Mouse (Mus musculus): ENCODE data around the gene Chrdl2.
"Not testable (repeated sequence)": the region's sequence is repeated elsewhere in the genome, so short reads cannot be mapped to it uniquely, and the experiment has no call there.

Gene Chrdl2

DNA sequence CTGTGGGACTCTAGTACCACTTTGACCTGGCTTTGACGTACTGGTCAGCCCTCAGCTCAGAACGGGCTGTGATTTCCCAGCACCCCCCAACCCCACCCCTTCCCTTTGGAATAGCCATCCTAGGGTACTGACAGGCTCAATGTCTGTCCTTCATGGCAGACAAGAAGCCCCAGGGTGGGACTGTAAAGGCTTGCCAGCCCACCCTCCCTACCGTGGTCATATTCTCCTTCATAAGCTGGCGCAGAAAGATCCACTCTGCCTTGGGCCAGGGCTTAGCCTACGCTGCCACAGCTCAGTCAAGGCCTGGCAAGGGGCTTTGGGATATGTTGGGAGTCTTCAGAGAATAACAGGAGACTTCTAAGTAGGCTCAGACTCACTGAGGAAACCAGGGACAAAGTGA lies 37.1 kb downstream of the Chrdl2 start:
- DNase-seq: no peak

- no peak for DNase-seq
These were observed 37.6 kb downstream of the Chrdl2 start for GRCm38 (mm10) chr7:100043605-100044031.

GRCm38 (mm10) chr7:100046486-100046885 lies 40.5 kb downstream of the Chrdl2 start:
- no peak for DNase-seq

DNA sequence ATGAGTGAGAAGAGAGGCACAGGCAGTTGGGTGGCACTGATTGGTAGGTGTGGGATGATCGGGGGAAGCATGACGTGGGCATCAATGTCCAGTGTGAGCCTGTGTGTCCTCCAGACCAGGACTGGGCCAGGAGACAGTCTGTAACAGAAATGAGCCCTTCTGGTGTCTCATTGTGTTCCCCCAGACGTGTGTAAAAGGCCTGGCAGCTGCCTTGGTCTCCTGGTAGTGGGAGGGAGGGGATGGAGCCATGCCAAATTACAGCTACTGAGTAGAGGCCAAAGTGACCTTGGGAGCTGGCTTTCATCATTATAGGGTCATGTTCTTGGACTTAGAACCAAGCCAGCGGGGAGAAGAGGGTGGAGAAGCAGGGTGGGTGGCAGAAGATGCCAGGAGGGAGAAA lies 45.9 kb downstream of the Chrdl2 start:
- DNase-seq: no peak

- DNase-seq: not testable (repeated sequence)
These were observed 47.0 kb downstream of the Chrdl2 start for GRCm38 (mm10) chr7:100052991-100053390.

DNA sequence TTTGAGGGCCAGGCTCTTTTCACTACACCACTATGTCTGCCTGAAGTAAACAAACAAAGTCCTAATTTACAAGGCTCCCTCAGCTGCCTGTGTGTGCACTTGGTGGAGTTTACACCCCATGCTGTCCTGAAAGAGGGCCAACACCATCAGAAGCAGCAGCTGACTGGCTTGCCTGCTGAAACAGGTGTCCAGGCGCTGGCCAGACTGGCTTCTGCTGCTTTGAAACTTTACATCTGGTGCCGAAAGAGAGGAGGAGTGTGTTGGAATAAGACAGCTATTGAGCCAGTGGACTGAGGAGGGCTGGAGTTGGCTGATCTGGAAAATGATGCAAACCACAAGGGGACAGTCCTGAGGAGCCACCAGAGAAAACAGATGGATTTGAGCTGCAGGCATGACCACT lies 68.0 kb downstream of the Chrdl2 start:
- DNase-seq: no peak

- DNase-seq: no peak
These were observed 70.3 kb downstream of the Chrdl2 start for GRCm38 (mm10) chr7:100076296-100076695.

DNA sequence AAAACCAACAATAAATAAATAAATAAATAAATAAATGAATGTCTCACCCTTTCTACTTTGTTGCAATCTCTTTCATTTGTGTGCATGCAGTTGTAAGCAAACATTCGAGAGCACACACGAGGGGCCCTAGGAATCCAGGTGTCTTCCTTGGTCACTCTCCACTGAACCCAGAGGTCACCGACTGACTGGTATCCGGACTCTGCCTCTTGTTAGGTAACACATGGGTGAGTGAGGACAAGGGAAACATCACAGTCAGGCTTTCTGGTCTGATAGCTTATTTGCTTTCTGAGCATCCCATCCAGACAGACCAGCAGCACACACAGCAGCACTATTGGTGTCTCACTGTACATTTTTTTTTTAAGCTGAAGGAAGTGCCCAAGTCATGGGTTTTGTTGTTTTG lies 71.1 kb downstream of the Chrdl2 start:
- DNase-seq: no peak

- no peak for DNase-seq
These were observed 74.3 kb downstream of the Chrdl2 start for GRCm38 (mm10) chr7:100080087-100080781.

DNA sequence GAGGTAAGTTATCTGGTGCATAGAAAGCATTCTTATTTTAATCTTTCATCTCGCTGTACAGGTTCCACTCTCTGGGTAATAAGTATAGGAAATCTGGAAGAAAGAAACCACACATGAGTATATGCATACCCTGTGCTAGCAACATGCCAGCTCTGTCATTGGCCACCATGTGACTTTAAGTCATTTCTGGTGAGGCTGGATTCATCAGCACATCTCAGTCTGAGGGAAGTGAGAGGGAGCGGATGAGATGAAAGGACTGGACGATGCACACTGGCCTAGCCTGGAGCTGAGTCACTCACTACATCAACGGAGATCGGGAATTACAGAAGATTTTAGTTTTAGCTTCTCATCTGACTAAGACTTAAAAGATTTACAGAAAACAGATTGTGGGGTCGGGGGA lies 76.9 kb downstream of the Chrdl2 start:
- DNase-seq: no peak

GRCm38 (mm10) chr7:100083812-100084211 lies 77.8 kb downstream of the Chrdl2 start:
- no peak for DNase-seq

Measured in spleen, adult 18-20 months (tissue).